ENCODE assay signal across 8 mouse cellular contexts in genomic region chr3:83054759-83055158, GRCm38 (mm10). TPM values are rescaled to one million over a fixed set of nuclear protein-coding genes. Genes with fewer than 3 reads are reported as not detected.
DNase-seq lines count a peak whose midpoint lies in the region; ATAC-seq and TF ChIP-seq lines count a peak whose summit lies in the region.

No protein-coding gene starts in this region.

- H3K4me1 ChIP-seq in heart, embryonic 11.5 days (ENCODE audit: control insufficient read depth, insufficient read depth, low read length): peaks cover 5% of the 10 kb centered on the region
- peaks cover 0 to 24% of the 10 kb centered on the region in 2 experiments; a peak in 2 of 4 replicates for H3K4me1 ChIP-seq in CH12.LX (ENCODE audit: control insufficient read depth in 1 of 2, insufficient read depth in 2 of 2)
- peaks cover 6% of the 10 kb centered on the region for H3K4me1 ChIP-seq in forebrain, embryonic 14.5 days (ENCODE audit: control insufficient read depth, insufficient read depth, low read length)
- peaks cover 10% of the 10 kb centered on the region for H3K4me1 ChIP-seq in liver, embryonic 16.5 days (ENCODE audit: control insufficient read depth, low read depth, low read length)

- no peak for TF ChIP-seq RAD21 in CH12.LX (IDR thresholded peaks at IDR 0.05; ENCODE audit: low read depth, low read length)

- WGBS in heart, embryonic 11.5 days (ENCODE audit: insufficient replicate concordance): 21% methylated on average over 13 of the region's 13 CpGs
- 42% methylated on average over 13 of the region's 13 CpGs for WGBS in forebrain, embryonic 14.5 days
- WGBS in liver, embryonic 16.5 days (ENCODE audit: insufficient replicate concordance): 17% methylated on average over 13 of the region's 13 CpGs

- dilution Hi-C loops in CH12.LX (cut with MboI; ENCODE audit: extremely low pct_ligation_motif_present, extremely low pct_unique_long_range_greater_than_20kb, low sequenced_read_pairs): no loop called here

- peak overlapping the region; percentile 86 for H3K4me3 ChIP-seq in heart, embryonic 11.5 days (ENCODE audit: low read depth, low read length)
- H3K4me3 ChIP-seq in CH12.LX (replicated peaks in 1 of 3; ENCODE audit: low read depth in 2 of 3, low read length in 2 of 3, poor library complexity in 1 of 3): peak overlapping the region; percentile 30 to 41 (median 37)
- H3K4me3 ChIP-seq in forebrain, embryonic 14.5 days (ENCODE audit: low read depth, low read length): peak overlapping the region; percentile 84
- peak overlapping the region; percentile 91 for H3K4me3 ChIP-seq in liver, embryonic 16.5 days (ENCODE audit: low read depth, low read length)

- 0 out of 2 replicates have a peak, but pooled peaks cover 3% of the 10 kb centered on the region for H3K36me3 ChIP-seq in heart, embryonic 11.5 days (ENCODE audit: control insufficient read depth, insufficient read depth, low read length)
- peaks cover 18 to 28% of the 10 kb centered on the region in 2 experiments for H3K36me3 ChIP-seq in CH12.LX (replicated peaks in 1 of 2; ENCODE audit: control insufficient read depth in 1 of 2, insufficient read depth in 1 of 2, low read length in 1 of 2)
- peaks cover 21% of the 10 kb centered on the region for H3K36me3 ChIP-seq in forebrain, embryonic 14.5 days (ENCODE audit: control insufficient read depth, insufficient read depth, low read length)
- peaks cover 11% of the 10 kb centered on the region for H3K36me3 ChIP-seq in liver, embryonic 16.5 days (ENCODE audit: control insufficient read depth, insufficient read depth)

- H3K27ac ChIP-seq in heart, embryonic 11.5 days (ENCODE audit: low read depth, low read length): no peak overlapping the region
- H3K27ac ChIP-seq in CH12.LX (ENCODE audit: insufficient read depth, low read depth): no peak overlapping the region
- no peak overlapping the region for H3K27ac ChIP-seq in forebrain, embryonic 14.5 days (ENCODE audit: low read depth, low read length)
- H3K27ac ChIP-seq in liver, embryonic 16.5 days (ENCODE audit: low read length): no peak overlapping the region

- intact Hi-C loops in left cerebral cortex, postnatal 4 days (cut with DNase I): loop anchor here (5.0 kb wide), 2 partner anchors 52 to 177 kb away; partner anchors contain the start of gene Rbm46

- no peak overlapping the region for H3K9ac ChIP-seq in heart, embryonic 11.5 days (ENCODE audit: low read depth, low read length)
- peak overlapping the region; percentile 18; the same call in 1 of the 2 replicates for H3K9ac ChIP-seq in CH12.LX (ENCODE audit: insufficient read depth, low read depth)
- H3K9ac ChIP-seq in forebrain, embryonic 14.5 days (ENCODE audit: low read length): no peak overlapping the region
- peak overlapping the region; percentile 51; the same call in 1 of the 2 replicates for H3K9ac ChIP-seq in liver, embryonic 16.5 days (ENCODE audit: low read depth, low read length)

- peak overlapping the region; percentile 52 for H3K4me2 ChIP-seq in heart, embryonic 11.5 days
- H3K4me2 ChIP-seq in CH12.LX (ENCODE audit: insufficient read depth, low read depth, poor library complexity, severe bottlenecking): peak overlapping the region; percentile 44; the same call in 1 of the 2 replicates
- peak overlapping the region; percentile 40 for H3K4me2 ChIP-seq in forebrain, embryonic 14.5 days (ENCODE audit: low read length)
- peak overlapping the region; percentile 76 for H3K4me2 ChIP-seq in liver, embryonic 16.5 days (ENCODE audit: low read depth, low read length)

- no peak for TF ChIP-seq POLR2A in CH12.LX (IDR thresholded peaks at IDR 0.05; ENCODE audit: low read depth, low read length)

- in situ Hi-C loops in CH12.LX (cut with MboI; ENCODE audit: low pct_ligation_motif_present, low pct_unique_long_range_greater_than_20kb, low sequenced_read_pairs): loop anchor here (5.0 to 10.0 kb wide), 2 partner anchors 52 to 180 kb away; partner anchors contain the start of gene Rbm46

- H3K79me2 ChIP-seq in CH12.LX (replicated peaks; ENCODE audit: control insufficient read depth, extremely low read depth, insufficient read depth, poor library complexity, severe bottlenecking): peaks cover 17% of the 10 kb centered on the region

- ATAC-seq in heart, embryonic 11.5 days (replicated peaks; ENCODE audit: insufficient number of reproducible peaks, low FRiP score, low TSS enrichment): no peak; the same call in 1 of the 2 replicates
- ATAC-seq in forebrain, embryonic 14.5 days: no peak
- ATAC-seq in liver, embryonic 16.5 days (ENCODE audit: low read depth): peak; percentile 1; the same call in 1 of the 2 replicates

- no peaks in the 10 kb centered on the region for H3K27me3 ChIP-seq in heart, embryonic 11.5 days (ENCODE audit: control insufficient read depth, insufficient read depth, low read length)
- no peaks in the 10 kb centered on the region for H3K27me3 ChIP-seq in CH12.LX (replicated peaks)
- H3K27me3 ChIP-seq in forebrain, embryonic 14.5 days (replicated peaks; ENCODE audit: control insufficient read depth, insufficient read depth, low read length): no peaks in the 10 kb centered on the region
- no peaks in the 10 kb centered on the region for H3K27me3 ChIP-seq in liver, embryonic 16.5 days (ENCODE audit: control insufficient read depth, insufficient read depth, low read depth, low read length)

- no peaks in the 10 kb centered on the region for H3K9me3 ChIP-seq in heart, embryonic 11.5 days (replicated peaks; ENCODE audit: control insufficient read depth, low read length)
- no peaks in the 10 kb centered on the region for H3K9me3 ChIP-seq in CH12.LX (replicated peaks; ENCODE audit: low read length)
- no peaks in the 10 kb centered on the region for H3K9me3 ChIP-seq in forebrain, embryonic 14.5 days (replicated peaks; ENCODE audit: control insufficient read depth, low read length)
- H3K9me3 ChIP-seq in liver, embryonic 16.5 days (replicated peaks; ENCODE audit: control insufficient read depth, low read length): no peaks in the 10 kb centered on the region

- no peak for TF ChIP-seq CTCF in CH12.LX (conservative IDR thresholded peaks at IDR 0.05 in 1 of 2, IDR thresholded peaks at IDR 0.05 in 1 of 2; ENCODE audit: low read depth in 2 of 2, low read length in 2 of 2)

- TF ChIP-seq EP300 in CH12.LX (IDR thresholded peaks at IDR 0.05; ENCODE audit: low read length): no peak

- no peak for DNase-seq in heart, adult 11 months
- DNase-seq in CH12.LX (ENCODE audit: extremely low read depth): no peak
- no peak for DNase-seq in forebrain, embryonic 14.5 days (ENCODE audit: low spot score)
- DNase-seq in left cerebral cortex, postnatal 4 days: no peak
- no peak for DNase-seq in urinary bladder, postnatal 4 days (ENCODE audit: low spot score in 2 of 2)
- no peak for DNase-seq in thymus, postnatal 36 days

TF ChIP-seq in CH12.LX, 34 proteins besides CTCF, POLR2A, EP300 and RAD21:
- no peak for TF ChIP-seq BHLHE40 (IDR thresholded peaks at IDR 0.05; ENCODE audit: low read depth, low read length)
- TF ChIP-seq ZC3H11A (IDR thresholded peaks at IDR 0.05; ENCODE audit: low read depth, low read length): no peak
- TF ChIP-seq SMC3 (IDR thresholded peaks at IDR 0.05; ENCODE audit: low read depth, low read length): no peak
- no peak for TF ChIP-seq MAZ (IDR thresholded peaks at IDR 0.05; ENCODE audit: low read depth, low read length)
- TF ChIP-seq PAX5 (IDR thresholded peaks at IDR 0.05; ENCODE audit: low read length): no peak
- peak; percentile 69 for TF ChIP-seq ZNF384 (IDR thresholded peaks at IDR 0.05; ENCODE audit: low read depth, low read length)
- no peak for TF ChIP-seq NELFE (IDR thresholded peaks at IDR 0.05; ENCODE audit: low read depth, low read length)

RNA-seq across cellular contexts. Expression of gene Plrg1, which starts 0.6 kb away (rescaled TPM):
- polyA plus RNA-seq in heart, embryonic 11.5 days (2014; fragmentation: Nextera tagmentation; extraction: Ambion mirVana): 64.1 and 73.2 TPM in 2 replicates
- total RNA-seq in CH12.LX (2012; rRNA removed) (93.1 and 101 TPM in 2 replicates), CH12.LX (2014; rRNA removed) (128 and 138 TPM in 2 replicates)
- polyA plus RNA-seq in CH12.LX (2012; ENCODE audit: insufficient read length, low read depth): 99.9 and 108 TPM in 2 replicates
- polyA plus RNA-seq in forebrain, embryonic 14.5 days (2014; fragmentation: Nextera tagmentation; extraction: Ambion mirVana): 140 and 145 TPM in 2 replicates
- 40.9 and 45.1 TPM in 2 replicates for polyA plus RNA-seq in liver, embryonic 16.5 days (2015; fragmentation: Nextera tagmentation; extraction: Ambion mirVana)
- total RNA-seq in left cerebral cortex, postnatal 4 days (2021): 10 to 100 TPM; 58.6 to 60.0 TPM

RNA-seq across cellular contexts. Expression of gene Fgb, which starts 5.1 kb away (rescaled TPM):
- 0.59 and 3.4 TPM in 2 replicates for polyA plus RNA-seq in heart, embryonic 11.5 days (2014; fragmentation: Nextera tagmentation; extraction: Ambion mirVana)
- total RNA-seq in CH12.LX (2012; rRNA removed): not detected in 2 replicates
- not detected in 2 replicates for total RNA-seq in CH12.LX (2014; rRNA removed)
- not detected in 2 replicates for polyA plus RNA-seq in CH12.LX (2012; ENCODE audit: insufficient read length, low read depth)
- not detected in 2 replicates for polyA plus RNA-seq in forebrain, embryonic 14.5 days (2014; fragmentation: Nextera tagmentation; extraction: Ambion mirVana)
- polyA plus RNA-seq in liver, embryonic 16.5 days (2015; fragmentation: Nextera tagmentation; extraction: Ambion mirVana): 794 and 880 TPM in 2 replicates
- total RNA-seq in left cerebral cortex, postnatal 4 days (2021): not detected

RNA-seq across cellular contexts. Expression of gene Fga, which starts 28.9 kb away (rescaled TPM):
- polyA plus RNA-seq in heart, embryonic 11.5 days (2014; fragmentation: Nextera tagmentation; extraction: Ambion mirVana): 0.52 and 2.7 TPM in 2 replicates
- not detected in 2 replicates for total RNA-seq in CH12.LX (2012; rRNA removed)
- not detected in 2 replicates for total RNA-seq in CH12.LX (2014; rRNA removed)
- polyA plus RNA-seq in CH12.LX (2012; ENCODE audit: insufficient read length, low read depth): not detected in 2 replicates
- not detected in 2 replicates for polyA plus RNA-seq in forebrain, embryonic 14.5 days (2014; fragmentation: Nextera tagmentation; extraction: Ambion mirVana)
- 1,431 and 1,544 TPM in 2 replicates for polyA plus RNA-seq in liver, embryonic 16.5 days (2015; fragmentation: Nextera tagmentation; extraction: Ambion mirVana)
- total RNA-seq in left cerebral cortex, postnatal 4 days (2021): not detected

RNA-seq across cellular contexts. Expression of gene Fgg, which starts 47.2 kb away (rescaled TPM):
- 0.62 and 3.8 TPM in 2 replicates for polyA plus RNA-seq in heart, embryonic 11.5 days (2014; fragmentation: Nextera tagmentation; extraction: Ambion mirVana)
- total RNA-seq in CH12.LX (2012; rRNA removed): not detected in 2 replicates
- total RNA-seq in CH12.LX (2014; rRNA removed): not detected in 2 replicates
- polyA plus RNA-seq in CH12.LX (2012; ENCODE audit: insufficient read length, low read depth): not detected in 2 replicates
- polyA plus RNA-seq in forebrain, embryonic 14.5 days (2014; fragmentation: Nextera tagmentation; extraction: Ambion mirVana): not detected in 2 replicates
- 1,261 and 1,385 TPM in 2 replicates for polyA plus RNA-seq in liver, embryonic 16.5 days (2015; fragmentation: Nextera tagmentation; extraction: Ambion mirVana)
- not detected for total RNA-seq in left cerebral cortex, postnatal 4 days (2021)

Comparison
In these comparisons a context has a peak if more than half of its experiments do, and no peak if none do; other contexts are left out.
1. H3K4me3 ChIP-seq: peak in every context shown above with its lines; median percentile 91 in liver, embryonic 16.5 days; 86 in heart, embryonic 11.5 days; 84 in forebrain, embryonic 14.5 days; 37 in CH12.LX.
2. H3K9ac ChIP-seq: peak in CH12.LX (single experiment) and liver, embryonic 16.5 days (single experiment); none in heart, embryonic 11.5 days (single experiment) and forebrain, embryonic 14.5 days (single experiment).
3. RNA of gene Fgb, which starts 5.1 kb away (polyA plus RNA-seq): 794 to 880 TPM in liver, embryonic 16.5 days; 0.59 to 3.4 TPM in heart, embryonic 11.5 days, not detected in CH12.LX and not detected in forebrain, embryonic 14.5 days; every median in the first group is over 100 times any median in the second.
4. RNA of gene Fga, which starts 28.9 kb away (polyA plus RNA-seq): 1,431 to 1,544 TPM in liver, embryonic 16.5 days; 0.52 to 2.7 TPM in heart, embryonic 11.5 days, not detected in forebrain, embryonic 14.5 days and not detected in CH12.LX; every median in the first group is over 100 times any median in the second.
5. Peak in every context shown above with its lines, with median percentiles within 50 percentile points of each other: H3K4me2 ChIP-seq.